Mouse (Mus musculus): Measurements from ENCODE around the gene Iqca. TPM values are rescaled to one million over a fixed set of nuclear protein-coding genes. Genes with fewer than 3 reads are reported as not detected.

Iqca gene
- total RNA-seq, 2 experiments from 2014 or later, result 0.70 to 0.86 TPM

DNA sequence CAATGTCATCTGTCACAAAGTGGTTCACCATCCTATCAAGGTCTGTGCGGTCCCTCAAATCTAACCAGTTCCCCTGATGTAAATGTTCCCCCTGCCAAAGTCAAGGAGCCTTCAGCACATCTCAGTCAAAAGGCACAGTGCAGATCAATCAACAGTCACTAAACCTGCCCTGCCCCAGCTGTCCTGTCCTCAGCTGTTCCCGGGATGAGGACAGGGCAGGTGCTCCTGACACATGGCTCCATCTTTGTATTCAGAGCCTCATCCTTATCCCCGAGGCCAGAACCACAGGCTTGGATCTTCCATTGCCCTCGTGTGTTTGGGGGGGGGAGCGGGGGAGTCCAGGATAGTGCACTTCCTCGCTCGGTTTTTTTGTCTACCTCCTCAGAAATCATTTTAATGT is 3.4 kb upstream of the Iqca start:
- intact Hi-C loops (cut with DNase I), result no loop called here
- no peak for DNase-seq (ENCODE audit: low spot score in 2 of 2)

DNA sequence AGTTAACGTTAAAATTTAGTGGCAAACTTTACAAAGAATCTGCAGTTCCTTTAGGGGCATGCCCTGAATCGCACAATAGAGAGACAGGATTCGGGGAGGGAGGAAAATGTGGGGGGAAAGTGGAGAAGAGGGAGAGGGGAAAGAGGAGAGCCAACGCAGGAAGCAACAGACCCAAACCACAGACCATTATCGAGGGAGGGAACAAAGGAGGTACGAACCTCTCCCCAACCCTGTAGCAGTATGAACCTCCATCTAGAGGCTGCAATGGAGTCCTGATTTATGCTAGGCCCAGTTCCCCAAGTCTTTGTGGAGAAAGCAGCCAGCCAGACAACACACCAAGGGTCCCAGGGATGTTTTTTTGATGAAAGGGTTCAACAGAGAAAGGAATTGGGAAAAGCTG is 586 bp upstream of the Iqca start:
- no peak for DNase-seq (ENCODE audit: low spot score in 2 of 2)
- intact Hi-C loops (cut with DNase I), result no loop called here

DNA sequence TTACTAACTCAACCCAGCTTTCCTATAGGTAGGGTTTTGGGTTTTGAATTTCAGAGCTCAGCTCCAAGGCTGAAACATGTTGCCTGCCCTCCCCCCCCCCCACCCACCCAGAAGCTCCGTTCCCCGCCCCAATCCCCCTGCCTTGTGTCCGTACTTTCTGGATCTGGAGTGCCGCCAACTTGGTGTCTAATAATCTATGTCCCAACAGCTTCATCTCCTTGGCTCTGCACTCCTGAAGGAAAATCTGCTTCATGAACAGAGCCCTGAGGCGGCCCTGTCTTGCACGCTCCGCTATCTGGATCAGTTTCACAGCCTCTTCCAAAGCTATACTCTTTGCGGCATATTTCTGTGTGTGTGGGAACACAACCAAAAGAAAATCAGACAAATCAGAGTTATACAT is 13.5 kb downstream of the Iqca start:
- intact Hi-C loops (cut with DNase I), result no loop called here
- DNase-seq (ENCODE audit: low spot score in 2 of 2), result no peak

DNA sequence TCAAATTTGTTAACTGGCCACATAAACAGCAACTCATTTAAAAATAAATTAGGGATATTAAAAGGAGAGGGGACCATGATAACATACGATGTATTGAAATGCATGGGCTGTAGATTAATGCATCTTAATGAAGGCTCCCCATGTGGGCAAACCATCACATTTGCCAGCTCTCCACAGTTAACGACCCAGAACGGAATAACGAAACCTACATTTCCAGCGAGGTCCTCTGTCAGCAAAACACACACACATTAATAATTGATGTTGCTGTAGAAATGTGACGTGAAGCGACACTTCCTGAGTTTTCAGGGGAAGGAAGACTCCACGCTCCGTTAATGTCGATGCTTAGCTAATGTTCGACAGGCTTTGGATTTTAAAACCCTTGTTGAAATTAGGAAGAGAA is 20.8 kb downstream of the Iqca start:
- intact Hi-C loops (cut with DNase I), result no loop called here
- no peak for DNase-seq (ENCODE audit: low spot score in 2 of 2)

- intact Hi-C loops (cut with DNase I), result no loop called here
- DNase-seq (ENCODE audit: low spot score in 2 of 2), result no peak
These were observed 21.2 kb downstream of the Iqca start for GRCm38 (mm10) chr1:90131982-90132381.

DNA sequence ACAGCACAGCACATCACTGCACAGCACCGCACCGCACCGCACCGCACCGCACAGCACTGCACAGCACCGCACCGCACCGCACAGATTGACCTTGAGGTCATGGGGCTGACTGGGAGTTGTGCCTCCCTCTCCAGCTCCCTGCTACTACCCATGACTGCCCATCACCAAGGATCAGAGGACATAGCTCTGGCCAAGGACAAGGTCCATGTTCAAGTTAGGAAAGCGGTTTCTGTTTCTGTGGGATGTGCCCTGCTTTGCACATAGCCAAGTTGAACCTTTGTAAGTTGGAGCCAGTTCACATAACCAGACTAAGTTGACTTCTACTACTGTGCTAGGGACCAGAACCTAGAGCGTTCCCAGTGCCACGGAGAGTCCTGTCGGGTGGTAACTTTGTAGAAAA is 28.6 kb downstream of the Iqca start:
- intact Hi-C loops (cut with DNase I), result no loop called here
- no peak for DNase-seq (ENCODE audit: low spot score in 2 of 2)

DNA sequence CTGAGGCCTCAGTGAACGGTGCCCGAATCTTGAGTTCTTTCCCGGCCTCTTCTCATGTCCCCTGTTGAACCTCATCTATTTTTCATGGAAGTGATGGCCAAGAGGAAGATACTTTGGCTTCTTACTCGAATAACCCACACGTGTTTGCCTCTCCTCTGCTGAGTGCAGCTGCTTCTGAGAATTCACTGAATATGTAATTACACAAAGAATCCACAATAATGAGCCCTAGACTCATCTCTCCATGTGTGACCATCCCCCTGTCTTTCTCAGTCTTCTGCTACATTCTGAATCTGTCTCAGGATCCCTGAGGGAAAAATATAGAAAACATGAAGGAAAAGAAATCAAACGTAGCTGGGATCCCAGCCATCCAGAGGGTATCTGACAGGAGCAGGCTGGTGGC is 32.5 kb downstream of the Iqca start:
- DNase-seq (ENCODE audit: low spot score in 2 of 2), result peak in 1 of 2 experiments; percentile 25
- intact Hi-C loops (cut with DNase I), result no loop called here

GRCm38 (mm10) chr1:90119214-90119613 is 34.0 kb downstream of the Iqca start:
- intact Hi-C loops (cut with DNase I), result no loop called here

GRCm38 (mm10) chr1:90117207-90117606 is 36.0 kb downstream of the Iqca start:
- no peak for DNase-seq (ENCODE audit: low spot score in 2 of 2)

More at GRCm38 (mm10) chr1:90119214-90119613, 34.0 kb downstream of the Iqca start:
- DNase-seq (ENCODE audit: low spot score in 2 of 2), result no peak

DNA sequence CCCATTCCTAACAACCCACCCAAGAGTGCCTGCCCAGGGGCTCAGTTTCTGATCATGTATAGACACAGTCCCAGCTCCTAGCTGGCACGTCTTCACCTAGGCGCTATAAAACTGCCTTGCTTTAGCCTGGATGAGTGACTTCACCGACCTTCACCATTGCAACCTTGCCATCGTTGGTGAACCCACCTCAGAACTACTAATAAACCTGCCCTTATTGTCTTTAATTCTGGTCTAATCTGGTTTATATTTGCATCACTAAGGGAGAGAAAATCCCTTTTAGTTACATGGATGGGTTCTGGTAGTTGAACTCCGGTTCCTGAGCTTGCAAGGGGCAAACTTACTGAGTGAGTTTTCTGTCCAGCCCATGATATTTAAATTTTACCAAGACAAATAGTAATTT is 38.6 kb downstream of the Iqca start:
- DNase-seq (ENCODE audit: low spot score in 2 of 2), result no peak
- intact Hi-C loops (cut with DNase I), result no loop called here

More at GRCm38 (mm10) chr1:90117207-90117606, 36.0 kb downstream of the Iqca start:
- intact Hi-C loops (cut with DNase I), result no loop called here

DNA sequence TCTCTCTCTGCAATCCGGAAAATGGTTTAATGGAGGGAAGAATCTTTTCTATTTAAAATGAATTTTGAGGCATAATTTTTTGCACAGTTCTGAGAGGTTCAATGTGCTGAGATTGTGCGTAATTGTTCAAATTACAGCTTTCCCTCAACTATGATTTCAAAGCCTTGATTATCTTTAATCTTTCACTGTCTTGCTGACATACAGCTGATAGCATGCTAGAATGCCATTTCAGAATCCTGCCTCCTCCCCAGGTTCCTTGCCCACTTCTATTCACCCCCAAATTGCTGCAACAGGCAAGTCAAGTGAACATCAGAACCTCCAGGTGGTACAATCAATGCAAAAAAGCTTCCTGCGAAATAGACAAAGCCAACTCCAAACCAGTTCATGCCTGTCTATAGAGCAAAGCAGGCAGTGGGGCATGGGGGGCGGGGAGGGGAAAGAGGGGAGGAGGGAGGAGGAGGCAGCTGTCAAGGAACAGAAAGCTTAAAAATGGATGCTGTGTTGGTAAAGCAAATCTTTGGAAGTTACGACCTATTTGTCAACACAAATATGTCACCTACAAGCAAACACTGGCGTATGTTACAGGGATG is 39.5 kb downstream of the Iqca start:
- DNase-seq (ENCODE audit: low spot score in 2 of 2), result no peak
- intact Hi-C loops (cut with DNase I), result no loop called here

DNA sequence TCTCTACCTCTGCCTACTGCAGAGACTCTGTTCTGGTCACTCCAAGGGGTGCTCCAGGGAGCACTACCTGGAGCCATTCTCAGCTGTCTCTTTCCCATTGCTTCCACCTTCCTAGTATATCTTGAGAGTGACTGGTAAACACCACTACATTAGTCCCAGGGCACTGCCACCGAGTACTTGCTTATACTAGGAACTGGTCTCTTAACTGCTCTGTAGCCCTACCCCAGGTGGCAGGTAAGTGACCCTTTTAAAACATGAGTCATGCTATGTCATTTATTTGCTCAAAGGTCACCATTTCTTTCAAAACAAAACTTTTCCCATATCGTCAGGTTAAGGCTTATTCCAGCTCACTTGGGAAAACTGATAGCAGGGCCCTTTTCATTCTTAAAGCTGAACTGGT is 40.5 kb downstream of the Iqca start:
- no peak for DNase-seq (ENCODE audit: low spot score in 2 of 2)
- intact Hi-C loops (cut with DNase I), result no loop called here

- no peak for DNase-seq (ENCODE audit: low spot score in 2 of 2)
- intact Hi-C loops (cut with DNase I), result no loop called here
These were observed 41.9 kb downstream of the Iqca start for GRCm38 (mm10) chr1:90111198-90111839.

DNA sequence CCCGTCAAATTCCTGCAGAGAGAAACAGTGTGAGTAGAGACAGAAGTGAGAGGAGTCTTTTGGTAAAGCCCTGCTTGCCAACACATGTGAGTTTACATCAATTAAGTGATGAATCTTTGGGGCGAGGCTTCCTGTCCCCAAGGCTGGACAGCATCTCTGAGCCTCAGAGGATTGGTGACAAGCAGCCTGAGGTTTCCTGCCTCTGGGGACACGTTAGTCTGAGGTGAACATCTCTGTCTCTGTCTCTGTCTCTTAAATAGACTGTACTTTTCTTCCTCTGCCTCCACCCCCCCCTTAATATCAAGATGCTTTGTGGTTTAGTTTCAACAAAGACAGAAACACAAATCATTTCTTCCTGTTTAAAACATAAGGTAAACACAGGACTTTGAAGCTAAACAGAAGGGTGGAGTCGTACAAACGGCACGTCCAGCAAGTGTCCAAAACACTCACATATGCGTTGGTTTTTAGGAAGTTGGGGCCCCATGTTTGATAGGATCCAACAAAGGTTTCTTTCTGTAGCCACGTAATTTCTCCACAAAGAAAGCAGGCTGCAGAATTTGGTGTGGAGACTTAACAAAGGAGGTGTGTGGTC is 49.2 kb downstream of the Iqca start:
- intact Hi-C loops (cut with DNase I), result no loop called here

DNA sequence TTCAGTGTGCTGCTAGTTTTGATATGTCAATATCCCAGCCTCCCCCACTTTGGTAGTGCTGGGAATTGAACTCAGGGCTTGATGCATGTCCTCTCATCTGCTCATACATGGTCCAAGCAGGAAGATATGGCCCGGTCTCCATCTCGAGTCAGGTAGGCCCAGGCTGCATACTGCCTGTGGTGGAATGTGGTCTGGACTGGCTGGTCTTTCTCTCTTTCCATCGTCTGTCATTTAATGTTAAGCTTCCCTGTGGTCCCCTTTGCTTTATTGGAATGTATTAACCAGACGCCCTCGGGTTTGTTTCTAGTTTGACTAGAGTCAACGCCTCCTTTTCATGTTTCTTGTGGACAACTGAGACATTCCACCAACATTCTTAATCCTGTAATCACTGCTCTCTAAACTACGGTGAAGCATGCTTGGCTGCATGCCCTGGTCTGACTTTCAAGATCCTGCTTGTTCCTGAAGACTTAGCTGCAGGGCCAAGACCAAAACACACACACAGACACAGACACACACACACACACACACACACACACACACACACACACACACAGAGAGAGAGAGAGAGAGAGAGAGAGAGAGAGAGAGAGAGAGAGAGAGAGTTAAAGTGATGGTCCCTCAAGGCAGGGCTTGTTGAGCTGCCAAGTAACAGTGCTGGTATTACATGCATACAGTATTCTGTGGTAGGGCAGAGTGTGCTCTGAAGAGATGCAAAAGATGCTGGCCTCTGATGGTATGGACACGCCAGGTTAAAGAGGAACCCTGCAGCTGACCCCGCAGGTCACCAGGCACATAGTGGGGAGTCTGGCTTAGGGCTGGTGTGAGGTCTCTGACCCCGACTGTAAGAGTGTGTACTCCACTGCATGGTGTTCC is 52.6 kb downstream of the Iqca start:
- DNase-seq (ENCODE audit: low spot score in 2 of 2), result no peak

More for the DNA sequence above, 49.2 kb downstream of the Iqca start:
- no peak for DNase-seq (ENCODE audit: low spot score in 2 of 2)

DNA sequence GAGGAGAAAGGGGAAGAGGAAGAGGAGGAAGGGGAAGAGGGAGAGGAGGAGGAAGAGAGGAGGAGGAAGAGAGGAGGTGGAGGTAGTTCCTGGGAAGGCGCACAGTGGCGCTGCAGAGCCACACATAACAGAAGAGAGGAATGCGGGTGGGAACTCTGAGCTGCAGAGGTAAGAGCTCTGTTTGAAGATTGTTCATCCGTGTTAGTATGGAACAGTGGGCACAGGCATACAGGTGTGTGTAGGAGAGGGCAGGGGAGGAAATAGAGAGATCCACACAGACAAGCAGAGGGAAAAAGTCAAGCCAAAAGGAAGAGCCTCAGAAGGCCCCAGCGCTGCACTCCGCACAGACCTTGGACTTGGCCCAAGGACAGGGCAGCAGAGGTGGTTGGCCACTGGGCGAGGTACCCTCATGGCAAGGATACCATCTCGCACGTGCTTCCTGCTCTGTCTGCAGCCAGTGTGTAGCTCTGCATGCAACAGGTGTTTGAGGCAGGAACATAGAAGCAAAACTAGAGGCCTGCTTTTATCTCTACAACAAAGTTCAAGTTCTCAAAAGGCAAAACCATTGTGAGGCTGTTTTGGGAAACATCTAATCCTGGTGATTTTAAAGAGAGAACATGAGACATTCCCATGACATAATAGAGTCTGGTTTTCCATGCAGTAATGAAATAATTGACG is 60.2 kb downstream of the Iqca start:
- intact Hi-C loops (cut with DNase I), result no loop called here
- no peak for DNase-seq (ENCODE audit: low spot score in 2 of 2)

More for the DNA sequence above, 52.6 kb downstream of the Iqca start:
- intact Hi-C loops (cut with DNase I), result no loop called here

DNA sequence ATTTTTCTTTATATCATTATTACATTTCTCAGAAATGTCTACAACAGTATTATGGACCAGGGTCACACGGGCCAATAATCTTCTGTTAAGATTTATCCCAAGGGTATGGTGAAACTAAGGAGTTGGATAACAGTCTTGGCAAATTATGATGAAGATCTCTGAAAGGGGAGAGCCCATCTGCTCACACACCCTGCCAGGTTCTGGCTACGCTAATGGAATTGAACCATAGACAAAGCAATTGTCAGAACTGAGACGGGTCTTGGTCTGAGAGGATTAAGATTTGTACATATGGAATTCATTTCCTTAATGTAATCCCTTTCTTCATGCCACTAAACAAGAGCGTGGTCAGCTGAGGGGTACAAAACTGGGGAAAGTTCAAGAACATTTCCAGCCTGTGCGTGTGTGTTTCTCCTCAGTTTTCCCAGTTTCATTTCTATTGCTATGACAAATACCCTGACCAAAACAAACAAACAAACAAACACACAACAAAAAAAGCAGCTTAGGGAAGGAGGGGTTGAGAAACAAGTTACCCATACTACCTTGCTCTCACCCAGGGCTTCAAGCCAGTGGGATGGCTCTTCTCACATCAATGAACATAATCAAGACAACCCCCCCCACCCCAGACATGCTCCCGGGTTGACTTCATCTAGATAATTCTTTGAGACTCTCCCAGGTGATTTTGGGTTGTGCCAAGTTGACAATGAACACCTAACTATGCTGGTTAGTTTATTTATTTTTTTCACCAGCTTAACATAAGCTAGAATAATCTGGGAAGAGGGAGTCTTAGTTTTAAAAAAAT is 64.8 kb downstream of the Iqca start:
- intact Hi-C loops (cut with DNase I), result no loop called here
- no peak for DNase-seq (ENCODE audit: low spot score in 2 of 2)

- intact Hi-C loops (cut with DNase I), result no loop called here
- no peak for DNase-seq (ENCODE audit: low spot score in 2 of 2)
These were observed 66.7 kb downstream of the Iqca start for GRCm38 (mm10) chr1:90086461-90086860.
